Comparison of ENCODE assay signal across 10 mouse cellular contexts in genomic region chr8:84732545-84732944, GRCm38 (mm10). TPM values are rescaled to one million over a fixed set of nuclear protein-coding genes. Genes with fewer than 3 reads are reported as not detected.
A peak's percentile ranks its signal among the peaks of the same experiment; 100 is the strongest.
DNase-seq lines count a peak whose midpoint lies in the region; ATAC-seq and TF ChIP-seq lines count a peak whose summit lies in the region.
"Had no signal": no experiment of that assay in that cellular context is flagged by ENCODE, and none has a peak within 500 bp of the region (broad histone marks: within the 10 kb centered on the region; RNA-seq: fewer than 3 reads in every experiment).

No protein-coding gene starts in this region.

- H3K36me3 ChIP-seq in heart, adult 2 months (ENCODE audit: control insufficient read depth, insufficient read depth, low read length), result peaks cover 10% of the 10 kb centered on the region
- H3K36me3 ChIP-seq in midbrain, embryonic 15.5 days (replicated peaks), result no peaks in the 10 kb centered on the region
- H3K36me3 ChIP-seq in midbrain, embryonic 11.5 days (ENCODE audit: control insufficient read depth, insufficient read depth, low read length), result no peaks in the 10 kb centered on the region
- H3K36me3 ChIP-seq in hindbrain, embryonic 16.5 days (ENCODE audit: control insufficient read depth, insufficient read depth, low read length), result no peaks in the 10 kb centered on the region
- H3K36me3 ChIP-seq in stomach, embryonic 16.5 days (ENCODE audit: control insufficient read depth, insufficient read depth, low read length), result no peaks in the 10 kb centered on the region; the same call in 1 of the 2 replicates
- H3K36me3 ChIP-seq: midbrain, embryonic 12.5 days had no signal

- TF ChIP-seq POLR2A in heart, adult 2 months (IDR thresholded peaks at IDR 0.05; ENCODE audit: insufficient read depth, low read depth, low read length), result no peak

- H3K79me2 ChIP-seq in heart, adult 2 months (replicated peaks; ENCODE audit: control insufficient read depth, insufficient read depth, low read length), result no peaks in the 10 kb centered on the region

- no peaks in the 10 kb centered on the region for H3K27me3 ChIP-seq in heart, adult 2 months (ENCODE audit: control insufficient read depth, insufficient read depth, low read length)
- H3K27me3 ChIP-seq in midbrain, embryonic 15.5 days (replicated peaks), result peaks cover 15% of the 10 kb centered on the region; the same call in 1 of the 2 replicates
- H3K27me3 ChIP-seq in midbrain, embryonic 11.5 days (ENCODE audit: control insufficient read depth, insufficient read depth, low read length), result peaks cover 49% of the 10 kb centered on the region
- peaks cover 7% of the 10 kb centered on the region; the same call in 1 of the 2 replicates for H3K27me3 ChIP-seq in hindbrain, embryonic 16.5 days (replicated peaks; ENCODE audit: control insufficient read depth, insufficient read depth, low read length)
- no peaks in the 10 kb centered on the region for H3K27me3 ChIP-seq in stomach, embryonic 16.5 days (ENCODE audit: control insufficient read depth, insufficient read depth, low read length)

- ATAC-seq in midbrain, embryonic 15.5 days (replicated peaks), result no peak
- ATAC-seq in midbrain, embryonic 11.5 days (ENCODE audit: low FRiP score), result no peak
- no peak for ATAC-seq in hindbrain, embryonic 16.5 days
- no peak for ATAC-seq in stomach, embryonic 16.5 days (ENCODE audit: insufficient read depth, low FRiP score)

- H3K27ac ChIP-seq in heart, adult 2 months, result peak overlapping the region; percentile 89
- peak overlapping the region; percentile 76; the same call in 1 of the 2 replicates for H3K27ac ChIP-seq in midbrain, embryonic 15.5 days
- H3K27ac ChIP-seq in midbrain, embryonic 11.5 days (ENCODE audit: low read depth, low read length), result no peak overlapping the region
- H3K27ac ChIP-seq in hindbrain, embryonic 16.5 days (ENCODE audit: low read depth, low read length), result peak overlapping the region; percentile 25
- H3K27ac ChIP-seq in stomach, embryonic 16.5 days (ENCODE audit: low read length), result peak overlapping the region; percentile 43; the same call in 1 of the 2 replicates

- no peak overlapping the region for H3K9ac ChIP-seq in heart, adult 2 months (ENCODE audit: low read depth, low read length)
- no peak overlapping the region for H3K9ac ChIP-seq in midbrain, embryonic 15.5 days
- no peak overlapping the region for H3K9ac ChIP-seq in midbrain, embryonic 11.5 days (ENCODE audit: low read length)
- peak overlapping the region; percentile 18; the same call in 1 of the 2 replicates for H3K9ac ChIP-seq in hindbrain, embryonic 16.5 days (ENCODE audit: low read depth, low read length)
- H3K9ac ChIP-seq in stomach, embryonic 16.5 days (ENCODE audit: low read length), result peak overlapping the region; percentile 42
- H3K9ac ChIP-seq: midbrain, embryonic 12.5 days had no signal

- no peak overlapping the region for H3K4me3 ChIP-seq in heart, adult 2 months
- no peak overlapping the region for H3K4me3 ChIP-seq in midbrain, embryonic 15.5 days
- no peak overlapping the region for H3K4me3 ChIP-seq in midbrain, embryonic 11.5 days (ENCODE audit: low read depth, low read length)
- no peak overlapping the region for H3K4me3 ChIP-seq in hindbrain, embryonic 16.5 days (ENCODE audit: low read length)
- H3K4me3 ChIP-seq in stomach, embryonic 16.5 days (replicated peaks; ENCODE audit: low read length), result no peak overlapping the region
- H3K4me3 ChIP-seq: midbrain, embryonic 12.5 days had no signal

- H3K9me3 ChIP-seq in midbrain, embryonic 15.5 days, result no peaks in the 10 kb centered on the region
- H3K9me3 ChIP-seq in midbrain, embryonic 11.5 days (ENCODE audit: control insufficient read depth, low read length), result no peaks in the 10 kb centered on the region
- H3K9me3 ChIP-seq in hindbrain, embryonic 16.5 days (ENCODE audit: control insufficient read depth, low read length), result no peaks in the 10 kb centered on the region
- H3K9me3 ChIP-seq in stomach, embryonic 16.5 days (replicated peaks; ENCODE audit: control insufficient read depth, low read length), result no peaks in the 10 kb centered on the region
- H3K9me3 ChIP-seq: midbrain, embryonic 12.5 days had no signal

- DNase-seq in heart, adult 2 months, result no peak
- DNase-seq in heart, postnatal 25 days (ENCODE audit: low spot score), result no peak
- DNase-seq in midbrain, embryonic 11.5 days (ENCODE audit: low spot score, missing footprints), result no peak
- no peak for DNase-seq in thymus, postnatal 25 days
- DNase-seq in spleen, postnatal 36 days (ENCODE audit: low spot score in 2 of 2), result no peak
- DNase-seq: adrenal gland, adult 2 months had no signal

- TF ChIP-seq EP300 in heart, adult 2 months (IDR thresholded peaks at IDR 0.05; ENCODE audit: insufficient read depth, low read depth, low read length), result no peak

- no peak overlapping the region for H3K4me2 ChIP-seq in midbrain, embryonic 15.5 days
- H3K4me2 ChIP-seq in midbrain, embryonic 11.5 days, result no peak overlapping the region
- H3K4me2 ChIP-seq in hindbrain, embryonic 16.5 days (ENCODE audit: low read length), result no peak overlapping the region
- no peak overlapping the region for H3K4me2 ChIP-seq in stomach, embryonic 16.5 days (ENCODE audit: low read depth, low read length)
- H3K4me2 ChIP-seq: midbrain, embryonic 12.5 days had no signal

- H3K4me1 ChIP-seq in heart, adult 2 months (ENCODE audit: control insufficient read depth, insufficient read depth, low read length), result peaks cover 51% of the 10 kb centered on the region
- H3K4me1 ChIP-seq in midbrain, embryonic 15.5 days, result peaks cover 45% of the 10 kb centered on the region
- peaks cover 22% of the 10 kb centered on the region for H3K4me1 ChIP-seq in midbrain, embryonic 11.5 days (ENCODE audit: control insufficient read depth, insufficient read depth, low read length)
- peaks cover 55% of the 10 kb centered on the region for H3K4me1 ChIP-seq in hindbrain, embryonic 16.5 days (ENCODE audit: control insufficient read depth, insufficient read depth, low read depth, low read length)
- peaks cover 47% of the 10 kb centered on the region for H3K4me1 ChIP-seq in stomach, embryonic 16.5 days (ENCODE audit: control insufficient read depth, insufficient read depth, low read length)

- TF ChIP-seq CTCF in heart, adult 2 months (IDR thresholded peaks at IDR 0.05), result no peak

- intact Hi-C loops in heart, adult 2 months (cut with DNase I), result no loop called here
- intact Hi-C loops in heart, postnatal 25 days (cut with DNase I), result no loop called here

- 34% methylated on average over 5 of the region's 5 CpGs for WGBS in heart, adult 2 months
- WGBS in midbrain, embryonic 15.5 days, result 64% methylated on average over 5 of the region's 5 CpGs
- WGBS in midbrain, embryonic 11.5 days, result 80% methylated on average over 5 of the region's 5 CpGs
- WGBS in hindbrain, embryonic 16.5 days, result 51% methylated on average over 5 of the region's 5 CpGs
- WGBS in stomach, embryonic 16.5 days, result 47% methylated on average over 5 of the region's 5 CpGs

RNA-seq across cellular contexts. Expression of gene G430095P16Rik, which starts 9.7 kb away (rescaled TPM):
- total RNA-seq in heart, adult 2 months (2021), result under 1 TPM in 1 of 2 experiments, not detected in 1; 0.55 TPM
- polyA plus RNA-seq in heart, adult 2 months (2012; rRNA removed), result 0.70 TPM in 1 of 2 replicates, not detected in the other
- total RNA-seq in heart, postnatal 25 days (2021), result under 1 TPM in 1 of 2 experiments, not detected in 1; 0.39 TPM
- polyA plus RNA-seq in midbrain, embryonic 15.5 days (2015; fragmentation: Nextera tagmentation; extraction: Ambion mirVana), result 0.97 and 1.8 TPM in 2 replicates
- polyA plus RNA-seq in midbrain, embryonic 11.5 days (2014; fragmentation: Nextera tagmentation; extraction: Ambion mirVana), result 1.6 and 1.9 TPM in 2 replicates
- 0.82 and 0.89 TPM in 2 replicates for polyA plus RNA-seq in hindbrain, embryonic 16.5 days (2015; fragmentation: Nextera tagmentation; extraction: Ambion mirVana)
- 3.2 and 4.1 TPM in 2 replicates for polyA plus RNA-seq in stomach, embryonic 16.5 days (2015; fragmentation: Nextera tagmentation; extraction: Ambion mirVana)

RNA-seq across cellular contexts. Expression of gene Lyl1, which starts 31.3 kb away (rescaled TPM):
- 1 to 10 TPM; 3.0 to 3.7 TPM for total RNA-seq in heart, adult 2 months (2021)
- polyA plus RNA-seq in heart, adult 2 months (2012; rRNA removed), result 4.0 and 7.7 TPM in 2 replicates
- 1 to 10 TPM; 4.2 to 4.5 TPM for total RNA-seq in heart, postnatal 25 days (2021)
- polyA plus RNA-seq in midbrain, embryonic 15.5 days (2015; fragmentation: Nextera tagmentation; extraction: Ambion mirVana), result 3.4 and 4.2 TPM in 2 replicates
- polyA plus RNA-seq in midbrain, embryonic 11.5 days (2014; fragmentation: Nextera tagmentation; extraction: Ambion mirVana), result 5.1 and 6.5 TPM in 2 replicates
- polyA plus RNA-seq in hindbrain, embryonic 16.5 days (2015; fragmentation: Nextera tagmentation; extraction: Ambion mirVana), result 2.6 and 3.2 TPM in 2 replicates
- polyA plus RNA-seq in stomach, embryonic 16.5 days (2015; fragmentation: Nextera tagmentation; extraction: Ambion mirVana), result 6.0 and 8.3 TPM in 2 replicates

RNA-seq across cellular contexts. Expression of gene Nacc1, which starts 44.9 kb away (rescaled TPM):
- 10 to 100 TPM; 30.5 to 31.0 TPM for total RNA-seq in heart, adult 2 months (2021)
- polyA plus RNA-seq in heart, adult 2 months (2012; rRNA removed), result 45.3 and 50.5 TPM in 2 replicates
- total RNA-seq in heart, postnatal 25 days (2021), result 10 to 100 TPM; 32.0 to 32.6 TPM
- 16.3 and 17.2 TPM in 2 replicates for polyA plus RNA-seq in midbrain, embryonic 15.5 days (2015; fragmentation: Nextera tagmentation; extraction: Ambion mirVana)
- 18.6 and 21.4 TPM in 2 replicates for polyA plus RNA-seq in midbrain, embryonic 11.5 days (2014; fragmentation: Nextera tagmentation; extraction: Ambion mirVana)
- polyA plus RNA-seq in hindbrain, embryonic 16.5 days (2015; fragmentation: Nextera tagmentation; extraction: Ambion mirVana), result 12.4 and 15.5 TPM in 2 replicates
- 14.4 and 14.5 TPM in 2 replicates for polyA plus RNA-seq in stomach, embryonic 16.5 days (2015; fragmentation: Nextera tagmentation; extraction: Ambion mirVana)

RNA-seq across cellular contexts. Expression of gene Trmt1, which starts 46.4 kb away (rescaled TPM):
- 10 to 100 TPM; 32.0 to 37.4 TPM for total RNA-seq in heart, adult 2 months (2021)
- polyA plus RNA-seq in heart, adult 2 months (2012; rRNA removed), result 39.9 and 50.8 TPM in 2 replicates
- total RNA-seq in heart, postnatal 25 days (2021), result 10 to 100 TPM; 32.6 to 37.6 TPM
- 63.3 and 66.7 TPM in 2 replicates for polyA plus RNA-seq in midbrain, embryonic 15.5 days (2015; fragmentation: Nextera tagmentation; extraction: Ambion mirVana)
- polyA plus RNA-seq in midbrain, embryonic 11.5 days (2014; fragmentation: Nextera tagmentation; extraction: Ambion mirVana), result 39.9 and 45.6 TPM in 2 replicates
- polyA plus RNA-seq in hindbrain, embryonic 16.5 days (2015; fragmentation: Nextera tagmentation; extraction: Ambion mirVana), result 66.8 and 71.2 TPM in 2 replicates
- 53.7 and 54.1 TPM in 2 replicates for polyA plus RNA-seq in stomach, embryonic 16.5 days (2015; fragmentation: Nextera tagmentation; extraction: Ambion mirVana)

Comparison
In these comparisons a context has a peak if more than half of its experiments do, and no peak if none do; other contexts are left out.
1. H3K9ac ChIP-seq: peak in hindbrain, embryonic 16.5 days (single experiment) and stomach, embryonic 16.5 days (single experiment); none in heart, adult 2 months (single experiment), midbrain, embryonic 15.5 days (single experiment) and midbrain, embryonic 11.5 days (single experiment).